Mouse (Mus musculus) spleen, postnatal 14 days (tissue): ENCODE results near the gene Cmbl.
"Not testable (repeated sequence)": the region's sequence is repeated elsewhere in the genome, so short reads cannot be mapped to it uniquely, and the experiment has no call there.

Source experiments
- DNase-seq, 2 experiments: peaks; one replicate each; pipeline ENCODE4 v3.0.0; 2021 to 2022; ENCODE audit warnings: low spot score in 2 of 2

Gene Cmbl

DNA sequence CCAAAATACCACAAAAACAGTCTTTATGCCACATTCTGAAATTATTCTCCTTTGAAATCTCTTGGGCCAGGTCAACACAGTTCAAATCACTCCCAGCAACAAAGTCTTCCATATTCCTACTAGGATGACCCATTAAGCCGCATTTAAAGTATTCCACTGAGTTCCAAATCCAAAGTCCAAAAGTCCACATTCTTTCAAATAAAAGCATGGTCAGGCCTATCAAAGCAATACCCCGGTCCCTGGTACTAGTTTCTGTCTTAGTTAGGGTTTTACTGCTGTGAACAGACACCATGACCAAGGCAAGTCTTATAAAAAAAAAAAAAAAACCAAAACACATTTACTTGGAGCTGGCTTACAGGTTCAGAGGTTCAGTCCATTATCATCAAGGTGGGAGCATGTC lies 15.9 kb downstream of the Cmbl start:
- DNase-seq, result not testable (repeated sequence)

DNA sequence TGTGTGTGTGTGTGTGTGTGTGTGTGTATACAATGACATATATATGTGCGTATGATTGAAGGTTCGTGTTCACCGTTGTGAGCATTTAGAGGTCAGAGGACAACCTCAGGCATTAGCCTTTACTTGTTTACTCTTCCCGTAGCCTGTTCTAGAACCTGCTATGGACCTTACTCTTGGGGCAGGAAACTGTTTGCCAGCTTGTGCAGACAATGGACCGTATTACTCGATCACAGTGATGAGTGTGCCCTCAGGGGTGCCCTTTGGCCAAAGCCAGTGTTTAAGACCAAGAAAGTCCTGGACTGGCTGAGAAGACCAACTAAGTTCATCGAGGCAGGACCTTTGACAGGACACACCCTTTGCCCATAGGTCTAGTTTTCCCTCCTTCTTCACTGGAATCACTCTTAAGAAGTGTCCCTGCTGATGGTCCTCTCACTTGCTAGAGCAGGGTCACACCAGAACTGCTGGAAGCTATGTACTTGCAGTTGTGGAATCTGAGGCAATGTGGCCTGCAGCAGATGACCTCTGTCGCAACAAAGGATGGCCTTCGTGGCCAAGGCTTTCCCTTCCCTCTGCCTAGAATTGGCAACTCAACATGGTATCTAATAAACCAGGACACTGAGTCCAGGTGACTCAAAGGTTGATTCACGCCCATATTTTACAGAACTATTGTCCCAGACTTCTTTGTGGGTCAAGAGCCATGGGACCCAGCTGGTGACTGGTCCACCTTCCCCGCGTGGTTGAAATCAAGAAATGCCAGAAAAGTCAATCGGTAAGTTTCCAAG lies 18.3 kb downstream of the Cmbl start:
- no peak for DNase-seq

DNA sequence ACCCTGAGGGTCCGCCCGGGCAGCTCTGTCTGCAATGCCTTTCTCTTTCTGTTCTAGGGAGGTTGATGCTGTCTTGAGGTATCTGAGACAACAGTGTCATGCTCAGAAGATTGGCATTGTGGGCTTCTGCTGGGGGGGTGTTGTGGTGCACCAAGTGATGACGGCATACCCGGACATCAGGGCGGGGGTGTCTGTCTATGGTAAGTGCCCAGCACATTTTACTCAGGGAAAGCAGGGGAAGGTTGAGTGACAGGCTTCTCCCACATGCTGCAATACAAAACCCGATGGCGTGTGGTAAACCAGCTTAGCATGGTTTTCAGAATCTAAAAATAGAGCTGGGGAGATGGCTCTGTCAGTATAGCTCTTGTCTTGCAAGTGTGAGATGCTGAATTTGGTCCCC lies 20.0 kb downstream of the Cmbl start:
- DNase-seq, result no peak

DNA sequence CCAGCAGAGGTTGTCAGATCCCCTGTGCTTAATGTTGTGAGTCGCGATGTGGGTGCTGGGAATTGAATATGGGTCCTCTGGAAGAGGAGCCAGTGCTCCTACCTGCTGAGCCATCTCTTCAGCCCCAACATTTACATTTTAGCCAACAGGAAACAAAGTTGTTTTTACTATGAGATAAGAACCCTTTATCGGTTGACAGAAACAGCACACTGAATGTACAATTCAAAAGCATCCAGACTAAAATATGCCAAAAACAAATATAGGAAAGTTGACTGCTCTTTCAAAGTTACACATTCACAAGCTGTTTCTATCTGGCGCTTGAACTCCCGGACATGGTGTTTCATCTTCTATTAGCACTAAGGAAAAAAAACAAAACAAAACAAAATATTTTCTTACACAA lies 20.9 kb downstream of the Cmbl start:
- no peak for DNase-seq

DNA sequence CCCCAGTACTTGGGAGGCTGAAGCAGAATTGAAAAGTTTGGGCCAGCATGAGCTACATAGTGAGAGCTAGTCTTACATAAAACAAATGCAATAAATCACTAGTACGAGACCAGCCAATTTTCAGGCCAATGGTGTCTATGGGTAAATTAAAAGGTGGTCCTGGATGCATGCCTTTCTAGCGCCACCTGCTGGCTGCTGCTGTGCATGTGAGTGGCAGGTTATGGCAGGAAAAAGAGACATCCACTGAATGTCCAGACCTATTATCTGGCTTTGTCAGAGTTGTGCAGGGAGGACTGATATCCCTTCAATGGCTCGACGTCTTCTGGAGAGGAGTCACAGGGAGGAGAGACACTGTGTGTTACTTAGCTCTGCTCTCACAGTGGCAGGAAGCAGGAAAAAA lies 21.3 kb downstream of the Cmbl start:
- peak; percentile 69 to 80 for DNase-seq

DNA sequence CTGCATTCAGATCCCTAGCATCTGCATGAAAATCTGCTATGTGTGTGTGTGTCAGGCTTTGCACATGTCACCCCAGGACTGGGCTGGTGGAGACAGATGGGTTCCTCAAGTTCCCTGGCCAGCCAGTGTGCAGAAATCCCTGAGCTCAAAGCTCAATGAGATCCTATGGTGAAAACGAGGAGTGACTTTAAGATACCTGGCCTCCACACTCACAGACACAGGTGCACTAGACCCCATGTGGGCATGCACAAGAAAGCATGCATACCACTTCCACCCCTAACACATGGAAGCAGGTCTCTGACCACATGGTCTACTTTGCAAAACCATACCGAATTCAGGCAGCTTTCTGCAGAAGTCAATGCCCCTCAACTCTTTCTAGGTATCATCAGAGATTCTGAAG lies 22.6 kb downstream of the Cmbl start:
- no peak for DNase-seq

DNA sequence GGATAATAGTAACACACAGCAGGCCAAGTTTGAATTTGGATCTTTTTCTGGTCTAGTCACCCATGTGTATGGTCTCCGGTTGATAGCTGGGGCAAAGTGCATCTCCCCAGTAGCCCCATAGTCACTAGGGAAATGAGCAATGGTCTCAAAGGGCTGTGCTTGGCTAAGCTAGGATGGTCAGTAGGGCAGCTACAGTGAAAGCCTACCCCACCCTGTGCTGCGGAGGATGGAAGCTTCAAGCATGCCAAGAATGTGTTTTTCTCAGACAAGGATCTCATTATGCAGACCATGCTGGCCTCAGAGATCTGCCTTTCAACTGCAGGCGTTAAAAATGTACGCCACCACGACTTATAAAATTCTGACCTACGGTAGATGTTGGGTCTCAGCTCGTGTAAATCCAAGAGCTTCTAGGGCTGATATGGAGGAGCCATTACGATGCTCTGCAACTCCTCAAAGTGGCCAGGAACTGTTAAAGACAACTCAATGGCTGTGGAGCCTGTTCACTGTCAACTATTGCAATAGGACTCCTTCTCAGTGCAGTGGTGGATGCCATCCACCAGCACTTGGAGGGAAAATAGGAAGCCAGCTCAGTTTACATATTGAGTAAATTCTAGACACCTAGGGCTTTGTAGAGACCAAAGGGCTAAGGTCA lies 23.9 kb downstream of the Cmbl start:
- no peak for DNase-seq

DNA sequence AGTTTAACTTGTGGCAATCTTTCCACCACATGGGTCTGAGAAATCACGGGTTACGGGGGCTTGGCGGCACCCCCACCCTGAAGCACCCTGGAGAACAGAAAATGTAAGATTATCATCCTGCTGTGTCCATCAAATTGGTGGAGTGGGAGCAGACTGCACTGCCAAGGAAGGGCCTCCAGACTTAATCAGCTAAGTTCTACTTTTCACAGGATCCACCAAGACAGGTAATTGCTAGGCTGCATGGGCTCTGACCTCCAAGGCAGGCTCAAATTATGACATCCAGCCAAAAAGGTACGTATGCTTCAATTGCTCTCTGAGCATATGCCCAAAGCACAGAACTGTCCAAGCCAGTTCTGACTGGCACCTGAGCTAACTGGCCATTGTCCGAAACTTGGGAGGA lies 25.0 kb downstream of the Cmbl start:
- DNase-seq, result no peak

DNA sequence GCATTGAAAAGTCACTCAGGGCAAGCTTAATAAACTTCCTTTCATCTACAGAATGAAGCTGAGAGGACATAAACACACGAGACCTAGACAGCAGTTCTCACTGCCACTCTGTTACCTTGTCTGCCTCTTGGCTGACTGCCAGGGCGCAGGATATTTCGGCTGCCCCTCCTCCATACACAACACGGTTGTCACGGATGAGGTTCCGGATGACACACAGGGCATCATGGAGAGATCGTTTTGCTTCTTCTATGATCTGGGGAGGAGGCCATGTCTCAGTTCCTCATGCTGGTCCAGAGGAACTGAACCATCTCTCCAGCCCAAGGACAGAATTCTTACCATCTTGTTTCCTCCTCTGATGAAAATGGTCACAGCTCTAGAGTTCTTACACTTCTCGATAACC lies 27.3 kb downstream of the Cmbl start:
- DNase-seq, result no peak

DNA sequence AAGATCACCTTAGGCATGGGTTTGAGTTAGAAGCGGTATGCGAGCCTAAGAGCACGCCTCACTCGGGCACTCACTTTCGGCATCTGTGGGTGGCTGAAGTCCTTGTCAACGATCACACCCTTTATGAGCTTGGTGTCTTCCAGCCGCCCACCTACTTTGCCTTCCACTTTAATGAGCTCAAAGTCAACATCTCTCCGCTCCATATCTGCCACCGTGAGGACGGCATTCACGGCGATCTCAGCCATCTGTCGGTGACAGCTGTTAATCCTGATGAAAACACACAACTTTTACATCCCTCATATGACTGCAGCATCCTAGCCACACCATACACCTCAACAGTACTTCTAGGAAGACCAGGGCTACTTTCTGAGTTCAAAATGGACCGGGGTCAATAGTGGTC lies 29.1 kb downstream of the Cmbl start:
- DNase-seq, result no peak

DNA sequence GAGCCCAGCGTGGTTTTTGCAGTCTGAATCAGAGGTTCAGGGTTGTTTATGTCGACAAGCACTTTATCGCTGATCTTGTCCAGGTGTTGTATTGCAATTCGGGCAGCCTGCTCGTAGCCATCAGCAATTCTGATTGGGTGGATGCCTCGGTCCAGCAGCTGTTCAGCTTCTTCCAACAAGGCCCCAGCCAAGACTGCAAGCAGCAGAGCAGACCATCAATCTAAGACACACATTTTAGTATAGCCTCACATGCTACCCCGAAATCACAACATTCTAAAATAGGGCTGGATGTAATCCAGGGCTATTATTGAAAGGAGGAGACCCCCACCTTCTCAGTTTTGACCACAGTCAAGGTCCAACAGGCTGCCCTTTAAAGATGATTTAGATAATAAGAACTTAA lies 30.5 kb downstream of the Cmbl start:
- no peak for DNase-seq

DNA sequence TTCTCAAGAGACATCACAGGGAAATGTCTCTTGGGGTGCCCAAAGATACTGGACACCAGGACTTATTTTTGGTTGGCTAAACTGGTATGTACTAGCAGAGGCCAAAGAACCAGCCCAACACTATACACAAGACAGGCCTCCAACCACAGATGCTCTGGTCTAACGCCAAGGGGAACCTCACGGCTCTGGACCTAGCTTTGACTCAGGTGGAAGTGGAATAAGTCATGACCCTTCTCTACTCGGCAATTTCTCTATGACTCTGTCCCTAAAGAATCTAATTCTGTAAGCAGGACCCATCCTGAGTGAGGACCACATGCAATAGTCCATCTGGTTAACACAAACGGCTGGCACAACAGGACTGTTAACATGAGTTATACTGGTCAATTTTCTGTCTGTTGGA lies 34.6 kb downstream of the Cmbl start:
- no peak for DNase-seq

DNA sequence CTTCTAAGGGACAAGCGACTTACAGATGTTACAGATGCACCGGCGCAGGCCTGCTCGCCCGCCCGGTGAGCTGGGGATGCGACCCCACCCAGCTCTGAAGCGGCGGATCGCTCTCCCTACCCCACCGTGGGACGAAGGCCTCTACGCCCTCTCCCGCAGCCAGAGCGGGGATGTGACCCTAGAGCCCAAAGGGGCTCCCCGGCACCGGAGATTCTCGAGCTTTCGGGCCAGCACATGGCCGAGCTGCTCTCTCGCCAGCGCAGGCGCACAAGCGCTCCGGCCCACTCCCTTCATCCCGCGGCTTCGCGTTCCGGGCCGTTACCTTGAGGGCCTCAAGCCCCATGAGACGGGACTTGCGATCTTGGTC lies 36.1 kb downstream of the Cmbl start:
- no peak for DNase-seq

DNA sequence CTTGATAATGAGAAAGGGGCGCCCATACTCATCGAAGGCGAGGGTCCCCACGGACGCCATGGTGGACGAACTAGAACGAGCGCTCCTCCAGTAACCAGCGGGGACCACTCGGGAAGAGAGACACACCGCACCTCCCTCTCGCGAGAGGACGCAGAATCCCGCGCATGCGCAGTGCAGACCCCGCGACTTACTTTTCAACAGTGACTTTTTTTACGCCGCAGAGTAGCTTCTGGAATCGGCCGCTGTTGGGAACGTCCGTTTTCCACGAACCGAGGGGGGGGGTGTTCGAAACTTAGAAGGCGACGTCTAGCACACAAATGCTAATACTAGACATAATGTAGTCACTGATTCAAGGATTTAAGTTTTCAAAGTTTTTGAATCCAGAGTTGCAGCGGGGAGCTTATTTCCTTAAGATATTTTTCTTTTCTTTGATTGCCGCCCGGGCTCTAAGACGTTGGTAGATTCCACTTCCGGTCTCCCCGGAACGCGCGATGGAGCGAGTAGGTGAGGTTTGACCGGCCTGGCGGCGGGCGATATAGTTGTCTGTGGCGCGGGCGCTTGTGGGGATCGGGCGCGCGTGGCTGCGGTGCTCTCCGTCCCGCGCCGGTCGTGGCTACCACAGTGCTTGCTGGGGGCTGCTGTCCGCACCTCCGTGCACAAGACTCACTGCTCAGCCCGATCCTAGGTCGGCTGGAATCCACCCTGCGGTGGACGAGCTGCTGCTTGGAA lies 36.6 kb downstream of the Cmbl start, which contains the start of the genes Cct5 and Fam173b:
Cct5 (minus strand) TSS at position 159 of the 729 bp plus-strand sequence.
Fam173b (plus strand) TSS at position 207 of the 729 bp plus-strand sequence.
- peak; percentile 98 for DNase-seq

DNA sequence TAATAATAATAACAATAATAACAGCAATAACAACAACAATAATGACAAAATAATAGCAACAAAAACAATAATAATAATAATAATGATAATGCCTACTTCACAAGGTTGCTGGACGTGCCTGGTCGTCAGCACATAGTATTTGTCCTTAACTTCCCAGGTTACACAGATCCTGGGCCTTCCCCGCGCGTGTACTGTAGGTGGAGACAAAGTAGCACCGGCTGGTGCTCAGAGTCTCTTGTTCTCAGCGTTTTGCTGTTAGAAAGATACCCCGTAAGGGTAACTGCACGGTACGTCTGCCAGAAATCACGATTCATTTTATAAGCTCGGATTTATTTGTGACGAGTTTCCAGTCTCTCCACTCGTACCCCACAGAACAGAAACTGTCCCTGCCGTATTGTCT lies 37.2 kb downstream of the Cmbl start:
- peak; percentile 20 to 46 for DNase-seq

DNA sequence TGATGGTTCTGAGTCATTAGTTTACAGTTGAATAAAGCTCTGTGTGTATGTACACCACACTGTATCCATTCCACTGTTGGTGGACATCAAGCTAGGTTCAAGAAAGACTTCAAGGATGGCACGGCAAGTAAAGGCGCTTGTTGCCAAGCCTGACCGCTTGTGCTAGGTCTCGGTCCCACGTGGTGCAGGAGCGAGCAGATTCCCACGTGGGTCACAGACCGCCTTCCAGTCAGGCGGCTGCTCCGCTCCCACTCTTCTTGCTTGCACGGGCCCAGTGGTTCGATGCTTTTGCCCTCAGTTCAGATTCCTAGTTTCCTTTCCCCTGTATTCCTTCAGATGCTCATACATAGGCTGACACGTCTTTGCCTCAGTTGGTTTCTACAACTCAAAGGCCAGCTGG lies 37.9 kb downstream of the Cmbl start:
- no peak for DNase-seq

DNA sequence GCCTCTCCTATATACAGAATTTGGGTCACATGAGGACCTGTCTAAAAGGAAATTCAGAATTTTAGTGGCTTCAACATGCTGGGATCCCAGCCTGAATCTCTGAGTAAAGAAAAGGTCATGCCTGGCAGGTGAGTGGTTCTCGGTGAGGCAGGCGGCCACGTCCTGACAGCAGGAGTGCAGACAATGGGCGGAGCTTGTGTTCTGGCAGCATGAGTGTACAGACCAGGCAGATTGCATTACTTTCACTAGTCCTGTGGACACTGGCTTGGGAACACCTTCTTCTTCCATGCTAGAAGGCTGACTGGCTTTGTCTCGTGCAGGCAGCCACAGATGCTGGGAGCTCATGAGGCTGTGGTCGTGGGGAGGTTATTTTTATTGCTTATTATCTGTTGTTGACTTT lies 41.6 kb downstream of the Cmbl start:
- DNase-seq, result no peak

DNA sequence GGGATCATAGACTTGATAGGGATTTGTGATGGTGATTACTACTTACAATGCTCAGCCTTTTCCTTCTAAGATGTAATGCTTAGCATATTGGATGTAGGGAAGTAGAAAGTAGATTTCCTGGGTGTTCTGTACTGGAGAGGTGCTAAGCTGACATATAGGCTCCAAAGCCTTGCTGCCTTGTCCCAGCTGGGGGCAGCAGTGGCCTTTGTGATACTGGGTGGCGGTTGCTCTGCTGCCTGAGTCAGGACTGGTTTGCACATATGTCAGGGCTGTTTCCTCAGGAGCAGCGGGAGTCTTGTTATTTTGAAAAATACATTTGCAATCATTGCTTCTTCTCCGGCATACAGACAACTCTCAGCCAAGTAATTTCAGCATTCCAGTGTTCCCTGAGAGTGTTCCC lies 45.8 kb downstream of the Cmbl start:
- DNase-seq, result no peak

DNA sequence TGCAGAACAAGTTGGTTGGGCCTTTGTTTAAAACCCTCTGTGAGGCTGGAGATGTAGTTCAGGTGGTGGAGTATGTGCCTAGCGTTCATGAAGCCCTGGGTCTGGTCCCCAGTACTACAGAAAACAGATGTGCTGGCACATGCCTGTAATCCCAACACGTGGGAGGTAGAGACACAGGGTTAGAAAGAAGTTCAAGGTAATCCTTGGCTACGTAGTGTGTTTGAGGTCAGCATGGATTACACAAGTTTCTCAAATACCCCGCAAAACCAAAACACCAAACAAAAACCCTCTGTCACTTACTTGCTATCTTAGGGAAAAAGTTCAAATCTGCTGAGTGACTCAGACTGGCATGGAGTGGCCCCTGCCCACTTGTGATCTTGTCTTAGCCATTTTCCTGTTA lies 46.8 kb downstream of the Cmbl start:
- no peak for DNase-seq

DNA sequence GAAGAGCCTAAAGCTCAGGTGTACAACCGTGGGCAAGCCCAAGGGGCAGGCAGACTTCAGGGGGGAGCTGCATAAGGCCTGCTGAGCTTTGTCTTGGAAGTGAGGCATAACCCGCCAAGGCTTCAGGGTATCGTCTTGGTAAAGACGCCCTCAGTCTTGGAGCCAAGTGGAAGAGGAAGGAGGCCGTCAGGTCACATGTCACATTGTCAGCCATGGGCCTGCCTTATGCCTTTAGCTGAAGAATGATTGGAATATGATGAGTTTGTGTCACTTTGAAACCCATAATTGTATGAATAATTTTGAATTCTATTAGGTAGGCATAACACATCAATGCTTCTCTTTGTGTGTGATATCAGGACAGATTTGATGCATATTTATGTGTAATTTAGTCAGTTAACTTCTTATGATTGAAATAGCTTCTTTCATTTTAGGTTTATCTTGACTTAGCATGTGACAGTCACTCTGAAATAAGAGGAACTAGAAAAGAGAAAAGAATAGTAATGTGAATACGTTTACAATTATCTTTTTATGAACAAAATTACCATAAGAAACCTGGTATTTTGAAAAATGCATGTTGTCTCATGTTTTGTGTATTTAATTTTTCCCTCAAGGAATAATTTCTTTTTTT lies 48.8 kb downstream of the Cmbl start:
- no peak for DNase-seq

DNA sequence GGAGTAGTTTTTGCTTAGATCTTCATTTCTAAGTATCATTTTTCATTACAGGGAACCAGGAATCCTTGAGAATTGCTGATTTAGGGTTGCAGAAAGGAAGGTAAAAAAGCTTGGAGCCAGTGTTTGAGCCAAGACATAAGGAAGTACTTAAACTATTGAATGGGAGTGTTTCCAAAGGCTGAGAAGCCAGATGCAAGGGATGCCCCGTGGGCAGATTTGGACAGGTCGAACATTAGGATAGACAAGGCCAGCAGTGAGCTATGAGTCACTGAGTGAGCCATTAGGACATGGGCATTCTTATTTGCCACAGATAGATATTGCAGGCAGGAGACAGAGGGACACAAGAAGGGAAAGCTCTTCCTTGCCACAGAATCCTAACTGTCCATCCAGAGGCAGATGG lies 49.5 kb downstream of the Cmbl start:
- no peak for DNase-seq

DNA sequence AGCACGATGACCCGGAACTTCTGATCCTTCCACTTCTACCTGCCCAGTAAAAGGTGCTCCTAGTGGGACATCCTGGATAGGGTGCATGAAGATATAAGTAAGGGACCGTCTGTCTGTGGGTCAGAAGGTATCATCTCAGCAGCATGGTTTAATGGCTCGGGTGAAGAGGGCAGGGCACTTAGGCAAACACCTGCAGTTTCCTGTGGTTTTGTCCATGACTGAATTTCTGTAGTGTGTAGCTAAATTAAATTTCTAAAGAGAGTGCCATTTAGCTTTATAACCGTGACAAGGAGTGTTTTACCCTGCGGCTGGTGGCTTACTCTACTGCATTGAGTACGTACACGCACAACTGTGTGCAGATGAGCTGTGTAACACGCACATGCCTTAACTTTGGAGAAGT lies 52.1 kb downstream of the Cmbl start:
- DNase-seq, result no peak
